Mouse (Mus musculus) hindbrain, embryonic 16.5 days (tissue): ENCODE measurements around the gene Tsks. TPM values are rescaled to one million over a fixed set of nuclear protein-coding genes. Genes with fewer than 3 reads are reported as not detected.

Experiments used
- ATAC-seq: fragments of 200-750 bp; cut with Nextera tagmentation; 2 replicates; pipeline ENCODE4 v1.8.0; 2017; ENCODE audit warnings: moderate TSS enrichment, moderate library complexity
- H3K27ac ChIP-seq: fragments of 300-500 bp; sonication (generic); 2 replicates; pipeline ENCODE4 v1.5.1; 2014; ENCODE audit warnings: low read depth, mild to moderate bottlenecking, control low read depth, low read length, moderate library complexity
- H3K27me3 ChIP-seq: fragments of 300-500 bp; sonication (generic); replicated peaks from 2 replicates; pipeline ENCODE4 v1.6.1; 2014; ENCODE audit warnings: low read length; ENCODE audit not compliant: control insufficient read depth, insufficient read depth
- H3K36me3 ChIP-seq: fragments of 300-500 bp; sonication (generic); 2 replicates; pipeline ENCODE4 v1.6.1; 2014; ENCODE audit warnings: mild to moderate bottlenecking, low read length, moderate library complexity, mixed read lengths; ENCODE audit not compliant: control insufficient read depth, insufficient read depth
- H3K4me1 ChIP-seq: fragments of 300-500 bp; sonication (generic); 2 replicates; pipeline ENCODE4 v1.6.1; 2014; ENCODE audit warnings: low read depth, low read length; ENCODE audit not compliant: control insufficient read depth, insufficient read depth
- H3K4me2 ChIP-seq: fragments of 300-500 bp; sonication (generic); 2 replicates; pipeline ENCODE4 v1.6.1; 2014; ENCODE audit warnings: mild to moderate bottlenecking, low read length, control low read depth, moderate library complexity
- H3K4me3 ChIP-seq: fragments of 300-500 bp; sonication (generic); 2 replicates; pipeline ENCODE4 v1.5.1; 2014; ENCODE audit warnings: mild to moderate bottlenecking, low read length, control low read depth, moderate library complexity
- H3K9ac ChIP-seq: fragments of 300-500 bp; sonication (generic); 2 replicates; pipeline ENCODE4 v1.6.1; 2014; ENCODE audit warnings: low read depth, mild to moderate bottlenecking, control low read depth, low read length, moderate library complexity
- H3K9me3 ChIP-seq: fragments of 300-500 bp; sonication (generic); 2 replicates; pipeline ENCODE4 v1.6.1; 2014; ENCODE audit warnings: mild to moderate bottlenecking, low read length, moderate library complexity; ENCODE audit not compliant: control insufficient read depth
- WGBS: fragments of 180-500 bp; shearing (Covaris S2); extraction: QIAGEN DNeasy Blood & Tissue Kit; methylation state at CpG from one replicate; pipeline ENCODE4 v1.1.7; 2014; 5-methylcytosine and 5-hydroxymethylcytosine counted together
- polyA plus RNA-seq: library from polyadenylated mRNA; unstranded; fragments of >200 nt; fragmentation: Nextera tagmentation; extraction: Ambion mirVana; gene quantifications from 2 replicates; pipeline ENCODE4 v1.2.1, GENCODE M21; 2015

The Tsks gene
- polyA plus RNA-seq, 1 experiment from 2014 or later, result not detected

- Histone ChIP-seq H3K4me1 (no peaks in the 10 kb centered on the region), H3K27ac (no peak overlapping the region), H3K9me3 (no peaks in the 10 kb centered on the region), H3K4me2 (no peak overlapping the region), H3K9ac (no peak overlapping the region), H3K36me3 (peaks cover 76% of the 10 kb centered on the region), H3K4me3 (no peak overlapping the region), H3K27me3 (no peaks in the 10 kb centered on the region)
- 93% methylated on average over 29 of the region's 29 CpGs for WGBS
- ATAC-seq, result no peak
These were observed 64.1 kb downstream of the Tsks start for GRCm38 (mm10) chr7:45007141-45007540.

Other genes with a start within 250 kb of the Tsks start
- not detected in 2 replicates for gene Izumo2, start 234.5 kb upstream of the Tsks start, polyA plus RNA-seq
- gene Vrk3, start 194.8 kb upstream of the Tsks start, polyA plus RNA-seq, result 31.2 and 34.0 TPM in 2 replicates
- 1.1 and 1.4 TPM in 2 replicates for gene Zfp473, start 192.2 kb upstream of the Tsks start, polyA plus RNA-seq
- 42.5 and 51.6 TPM in 2 replicates for gene Nup62, start 127.1 kb upstream of the Tsks start, polyA plus RNA-seq
- gene Il4i1, start 126.8 kb upstream of the Tsks start, polyA plus RNA-seq, result 0.80 and 1.7 TPM in 2 replicates
- 2.7 and 2.9 TPM in 2 replicates for gene Atf5, start 126.5 kb upstream of the Tsks start, polyA plus RNA-seq
- gene Akt1s1, start 94.2 kb upstream of the Tsks start, polyA plus RNA-seq, result 90.7 and 92.8 TPM in 2 replicates
- 112 and 120 TPM in 2 replicates for gene Tbc1d17, start 94.1 kb upstream of the Tsks start, polyA plus RNA-seq
- gene Pnkp, start 86.1 kb upstream of the Tsks start, polyA plus RNA-seq, result 30.1 and 34.0 TPM in 2 replicates
- 389 and 459 TPM in 2 replicates for gene Ptov1, start 73.4 kb upstream of the Tsks start, polyA plus RNA-seq
- gene Med25, start 50.5 kb upstream of the Tsks start, polyA plus RNA-seq, result 136 and 158 TPM in 2 replicates
- gene Fuz, start 47.1 kb upstream of the Tsks start, polyA plus RNA-seq, result 18.1 and 19.6 TPM in 2 replicates
- gene Ap2a1, start 13.7 kb upstream of the Tsks start, polyA plus RNA-seq, result 128 and 133 TPM in 2 replicates
- gene Cpt1c, start 31.6 kb downstream of the Tsks start, polyA plus RNA-seq, result 58.6 and 59.7 TPM in 2 replicates
- 629 and 637 TPM in 2 replicates for gene Prmt1, start 43.4 kb downstream of the Tsks start, polyA plus RNA-seq
- gene Irf3, start 54.4 kb downstream of the Tsks start, polyA plus RNA-seq, result 63.5 and 65.4 TPM in 2 replicates
- gene Bcl2l12, start 55.5 kb downstream of the Tsks start, polyA plus RNA-seq, result 10.2 and 15.7 TPM in 2 replicates
- 38.6 and 47.1 TPM in 2 replicates for gene Scaf1, start 73.2 kb downstream of the Tsks start, polyA plus RNA-seq
- gene Rras, start 74.8 kb downstream of the Tsks start, polyA plus RNA-seq, result 13.1 and 16.7 TPM in 2 replicates
- gene Prr12, start 109.7 kb downstream of the Tsks start, polyA plus RNA-seq, result 12.8 and 13.4 TPM in 2 replicates
- gene Nosip, start 119.2 kb downstream of the Tsks start, polyA plus RNA-seq, result 68.8 and 69.0 TPM in 2 replicates
- gene Prrg2, start 119.5 kb downstream of the Tsks start, polyA plus RNA-seq, result 15.7 and 16.7 TPM in 2 replicates
- 63.3 and 77.3 TPM in 2 replicates for gene Rcn3, start 149.0 kb downstream of the Tsks start, polyA plus RNA-seq
- 34.1 and 40.2 TPM in 2 replicates for gene Fcgrt, start 160.6 kb downstream of the Tsks start, polyA plus RNA-seq
- 698 and 709 TPM in 2 replicates for gene Rps11, start 181.2 kb downstream of the Tsks start, polyA plus RNA-seq
- gene Rpl13a, start 185.6 kb downstream of the Tsks start, polyA plus RNA-seq, result 587 and 622 TPM in 2 replicates
- 0.16 and 0.37 TPM in 2 replicates for gene Gm45713, start 193.0 kb downstream of the Tsks start, polyA plus RNA-seq
- gene Flt3l, start 193.2 kb downstream of the Tsks start, polyA plus RNA-seq, result 2.0 and 2.8 TPM in 2 replicates
- 94.5 and 97.6 TPM in 2 replicates for gene Pih1d1, start 211.1 kb downstream of the Tsks start, polyA plus RNA-seq
- 18.8 and 22.9 TPM in 2 replicates for gene Aldh16a1, start 211.4 kb downstream of the Tsks start, polyA plus RNA-seq
- gene Slc17a7, start 220.7 kb downstream of the Tsks start, polyA plus RNA-seq, result 1.1 and 1.5 TPM in 2 replicates
- gene Gfy, start 236.4 kb downstream of the Tsks start, polyA plus RNA-seq, result not detected in 2 replicates
- gene Pth2, start 237.8 kb downstream of the Tsks start, polyA plus RNA-seq, result 0.75 and 1.4 TPM in 2 replicates